Mouse (Mus musculus) layer of hippocampus, postnatal 14 days (tissue): ENCODE results near the gene Tspan10. TPM values are rescaled to one million over a fixed set of nuclear protein-coding genes. Genes with fewer than 3 reads are reported as not detected.
A peak's percentile ranks its signal among the peaks of the same experiment; 100 is the strongest.

ENCODE experiments used
- DNase-seq, 2 experiments: peaks; one replicate each; pipeline ENCODE4 v3.0.0; 2021 to 2022; ENCODE audit warnings: low spot score in 2 of 2, mixed read lengths in 1 of 2
- total RNA-seq, 2 experiments: library from RNA; stranded (reverse); gene quantifications; 2 replicates each; pipeline ENCODE4 v1.2.3; 2021

Tspan10 gene
- total RNA-seq, 2 experiments from 2014 or later = 1.4 TPM; not detected in 1

GRCm38 (mm10) chr11:120492024-120492877 is 49.8 kb downstream of the Tspan10 start:
- DNase-seq = peak in 1 of 2 experiments; percentile 32

GRCm38 (mm10) chr11:120492878-120493203 is 50.4 kb downstream of the Tspan10 start:
- no peak for DNase-seq

- DNase-seq = no peak
Measured at GRCm38 (mm10) chr11:120493351-120493750, 50.9 kb downstream of the Tspan10 start.

- no peak for DNase-seq
Measured at GRCm38 (mm10) chr11:120493911-120494310, 51.5 kb downstream of the Tspan10 start.

Other genes with a start within 250 kb of the Tspan10 start
- 10 to 100 TPM; 20.3 to 20.7 TPM for gene Bahcc1, start 209.7 kb upstream of the Tspan10 start, total RNA-seq
- 1,000 to 10,000 TPM; 1,835 to 1,925 TPM for gene Actg1, start 94.1 kb upstream of the Tspan10 start, total RNA-seq
- gene Fscn2, start 81.1 kb upstream of the Tspan10 start, total RNA-seq = under 1 TPM; 0.48 to 0.67 TPM
- 10 to 100 TPM; 31.9 to 38.1 TPM for gene Faap100, start 63.9 kb upstream of the Tspan10 start, total RNA-seq
- gene Nploc4, start 4.9 kb upstream of the Tspan10 start, total RNA-seq = 10 to 100 TPM; 64.4 to 65.6 TPM
- gene Pde6g, start 10.9 kb downstream of the Tspan10 start, total RNA-seq = under 1 TPM in 1 of 2 experiments, not detected in 1; 0.43 TPM
- 10 to 100 TPM; 14.5 to 15.9 TPM for gene Oxld1, start 15.4 kb downstream of the Tspan10 start, total RNA-seq
- 10 to 100 TPM; 22.5 to 22.7 TPM for gene Ccdc137, start 15.5 kb downstream of the Tspan10 start, total RNA-seq
- gene Arl16, start 25.0 kb downstream of the Tspan10 start, total RNA-seq = 10 to 100 TPM; 56.7 to 61.6 TPM
- gene Mrpl12, start 42.0 kb downstream of the Tspan10 start, total RNA-seq = 10 to 100 TPM; 71.3 to 73.5 TPM
- 10 to 100 TPM; 25.6 to 27.2 TPM for gene Slc25a10, start 49.2 kb downstream of the Tspan10 start, total RNA-seq
- under 1 TPM; 0.28 to 0.36 TPM for gene Gcgr, start 88.1 kb downstream of the Tspan10 start, total RNA-seq
- gene Mcrip1, start 107.1 kb downstream of the Tspan10 start, total RNA-seq = 10 to 100 TPM; 86.1 to 89.0 TPM
- not detected for gene Ppp1r27, start 108.5 kb downstream of the Tspan10 start, total RNA-seq
- 100 to 1,000 TPM; 142 to 157 TPM for gene P4hb, start 130.6 kb downstream of the Tspan10 start, total RNA-seq
- 100 to 1,000 TPM; 366 to 384 TPM for gene Arhgdia, start 139.0 kb downstream of the Tspan10 start, total RNA-seq
- gene Alyref, start 155.7 kb downstream of the Tspan10 start, total RNA-seq = 10 to 100 TPM; 69.3 to 77.0 TPM
- 10 to 100 TPM; 88.0 to 96.5 TPM for gene Anapc11, start 155.8 kb downstream of the Tspan10 start, total RNA-seq
- gene Npb, start 165.8 kb downstream of the Tspan10 start, total RNA-seq = 1 to 10 TPM; 2.3 to 2.7 TPM
- gene Pcyt2, start 175.3 kb downstream of the Tspan10 start, total RNA-seq = 100 to 1,000 TPM; 150 TPM
- gene Sirt7, start 182.6 kb downstream of the Tspan10 start, total RNA-seq = 10 to 100 TPM; 35.0 to 35.4 TPM
- gene Mafg, start 191.0 kb downstream of the Tspan10 start, total RNA-seq = 10 to 100 TPM; 85.5 to 89.8 TPM
- gene Pycr1, start 201.1 kb downstream of the Tspan10 start, total RNA-seq = 1 to 10 TPM; 4.7 to 5.1 TPM
- gene Myadml2, start 205.5 kb downstream of the Tspan10 start, total RNA-seq = 1 to 10 TPM; 3.0 to 3.5 TPM
- 10 to 100 TPM in 1 of 2 experiments, 1 to 10 TPM in 1; 7.9 to 10.2 TPM for gene Notum, start 218.5 kb downstream of the Tspan10 start, total RNA-seq
- gene Aspscr1, start 230.3 kb downstream of the Tspan10 start, total RNA-seq = 10 to 100 TPM; 54.2 to 58.9 TPM